8 mouse cellular contexts compared by ENCODE assay signal in the genomic region with DNA sequence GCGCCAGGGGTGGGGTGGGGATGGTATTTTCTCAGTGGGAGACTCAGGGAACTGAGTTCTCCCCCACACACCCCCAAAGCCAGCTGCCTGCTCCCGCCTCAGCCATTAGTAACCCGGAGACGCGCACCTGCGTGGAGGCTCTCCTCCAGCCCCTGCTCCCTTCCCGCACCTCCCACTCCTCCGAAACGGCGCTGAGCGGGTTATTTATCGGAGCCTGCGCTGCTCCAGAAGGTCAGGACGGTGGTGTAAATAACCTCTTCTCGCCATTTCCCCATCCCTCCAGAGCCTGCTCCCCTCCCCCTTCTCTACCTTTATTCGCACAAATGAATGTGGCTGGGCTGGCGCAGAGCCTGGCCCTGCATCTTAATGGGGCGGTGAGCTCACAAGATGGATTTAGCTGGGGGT. TPM values are rescaled to one million over a fixed set of nuclear protein-coding genes. Genes with fewer than 3 reads are reported as not detected.
DNase-seq lines count a peak whose midpoint lies in the region; ATAC-seq and TF ChIP-seq lines count a peak whose summit lies in the region.

No protein-coding gene starts in this region.

- DNase-seq in kidney, adult 2 months: peak; percentile 27
- DNase-seq in kidney, postnatal 14 days: no peak
- peak; percentile 98 for DNase-seq in brain, embryonic 14.5 days (ENCODE audit: low read depth)
- DNase-seq in forebrain, embryonic 11.5 days (ENCODE audit: low spot score): peak; percentile 85
- DNase-seq in left cerebral cortex, postnatal 25 days (ENCODE audit: low spot score in 2 of 2): peak; percentile 62 to 70
- peak; percentile 73 for DNase-seq in right cerebral cortex, adult 18-20 months
- no peak for DNase-seq in adrenal gland, adult 2 months

- H3K4me2 ChIP-seq in forebrain, embryonic 11.5 days (ENCODE audit: low read depth, low read length, severe bottlenecking): peak overlapping the region; percentile 56

- no peak for TF ChIP-seq POLR2A in kidney, adult 2 months (IDR thresholded peaks at IDR 0.05; ENCODE audit: low read depth, low read length)
- TF ChIP-seq POLR2A in brain, embryonic 14.5 days (IDR thresholded peaks at IDR 0.05; ENCODE audit: borderline replicate concordance, extremely low read depth, insufficient read depth, insufficient read length, poor library complexity, severe bottlenecking): peak; percentile 10; the same call in 1 of the 2 replicates

- no peak overlapping the region for H3K27ac ChIP-seq in kidney, adult 2 months (ENCODE audit: insufficient read depth, low read depth, low read length)
- peak overlapping the region; percentile 99 for H3K27ac ChIP-seq in forebrain, embryonic 11.5 days (ENCODE audit: low read depth, low read length)

- 57% methylated on average over 18 of the region's 18 CpGs for WGBS in kidney, adult 2 months
- WGBS in forebrain, embryonic 11.5 days: 1% methylated on average over 18 of the region's 18 CpGs

- no peaks in the 10 kb centered on the region for H3K27me3 ChIP-seq in kidney, adult 2 months (replicated peaks; ENCODE audit: control insufficient read depth, insufficient read depth, low read length)
- no peaks in the 10 kb centered on the region for H3K27me3 ChIP-seq in forebrain, embryonic 11.5 days (ENCODE audit: control insufficient read depth, insufficient read depth, low read length)

- TF ChIP-seq CTCF in kidney, adult 2 months (conservative IDR thresholded peaks at IDR 0.05; ENCODE audit: insufficient read depth, insufficient read length, low read depth, low read length): no peak
- TF ChIP-seq CTCF in brain, embryonic 14.5 days (IDR thresholded peaks at IDR 0.05; ENCODE audit: borderline replicate concordance, extremely low read depth, insufficient read depth, insufficient read length): no peak

- H3K4me1 ChIP-seq in kidney, adult 2 months (ENCODE audit: control insufficient read depth, insufficient read depth, low read length): peaks cover 13% of the 10 kb centered on the region
- peaks cover 71% of the 10 kb centered on the region for H3K4me1 ChIP-seq in forebrain, embryonic 11.5 days (replicated peaks; ENCODE audit: control insufficient read depth, insufficient read depth, low read length)

- H3K9ac ChIP-seq in forebrain, embryonic 11.5 days (ENCODE audit: low read length): peak overlapping the region; percentile 60

- peak; percentile 70 for ATAC-seq in forebrain, embryonic 11.5 days (replicated peaks; ENCODE audit: low FRiP score)
- ATAC-seq in megakaryocyte-erythroid progenitor cell, adult 5-6 weeks (replicated peaks; ENCODE audit: low FRiP score, low TSS enrichment, poor library complexity, severe bottlenecking): no peak

- H3K4me3 ChIP-seq in kidney, adult 2 months (ENCODE audit: insufficient read depth, low read depth, low read length): no peak overlapping the region
- peak overlapping the region; percentile 7 for H3K4me3 ChIP-seq in forebrain, embryonic 11.5 days (ENCODE audit: low read depth, low read length)

- no peaks in the 10 kb centered on the region for H3K36me3 ChIP-seq in kidney, adult 2 months (ENCODE audit: control insufficient read depth, insufficient read depth, low read length)
- no peaks in the 10 kb centered on the region for H3K36me3 ChIP-seq in forebrain, embryonic 11.5 days (ENCODE audit: control insufficient read depth, insufficient read depth, low read length)

- intact Hi-C loops in left cerebral cortex, postnatal 25 days (cut with DNase I): no loop called here

- no peaks in the 10 kb centered on the region for H3K9me3 ChIP-seq in forebrain, embryonic 11.5 days (ENCODE audit: control insufficient read depth, low read length)

RNA-seq across cellular contexts. Expression of a gene that starts 10.3 kb away (rescaled TPM):
- polyA plus RNA-seq in kidney, adult 2 months (2012; rRNA removed): 0.13 TPM in 1 of 2 replicates, not detected in the other
- 0.30 and 0.33 TPM in 2 replicates for polyA plus RNA-seq in brain, embryonic 14.5 days (2012; rRNA removed)
- polyA plus RNA-seq in forebrain, embryonic 11.5 days (2014; fragmentation: Nextera tagmentation; extraction: Ambion mirVana): not detected in 2 replicates
- under 1 TPM; 0.69 to 0.94 TPM for total RNA-seq in left cerebral cortex, postnatal 25 days (2021)
- total RNA-seq in adrenal gland, adult 2 months (2021): not detected
- polyA plus RNA-seq in adrenal gland, adult 2 months (2012; rRNA removed): 0.09 and 0.15 TPM in 2 replicates
- total RNA-seq in megakaryocyte-erythroid progenitor cell, adult 5-6 weeks (2014; fragmentation: Nextera tagmentation): 0.49 TPM in 1 of 2 replicates, not detected in the other
- 0.34 and 1.3 TPM in 2 replicates for total RNA-seq in megakaryocyte-erythroid progenitor cell, adult 5-6 weeks (2017)

RNA-seq across cellular contexts. Expression of a gene that starts 27.6 kb away (rescaled TPM):
- 138 TPM in 2 replicates for polyA plus RNA-seq in kidney, adult 2 months (2012; rRNA removed)
- polyA plus RNA-seq in brain, embryonic 14.5 days (2012; rRNA removed): 165 and 192 TPM in 2 replicates
- polyA plus RNA-seq in forebrain, embryonic 11.5 days (2014; fragmentation: Nextera tagmentation; extraction: Ambion mirVana): 265 TPM in 2 replicates
- total RNA-seq in left cerebral cortex, postnatal 25 days (2021): 100 to 1,000 TPM; 101 to 102 TPM
- total RNA-seq in adrenal gland, adult 2 months (2021): 100 to 1,000 TPM; 146 to 152 TPM
- 51.3 and 59.7 TPM in 2 replicates for polyA plus RNA-seq in adrenal gland, adult 2 months (2012; rRNA removed)
- 218 and 249 TPM in 2 replicates for total RNA-seq in megakaryocyte-erythroid progenitor cell, adult 5-6 weeks (2014; fragmentation: Nextera tagmentation)
- total RNA-seq in megakaryocyte-erythroid progenitor cell, adult 5-6 weeks (2017): 53.9 and 91.2 TPM in 2 replicates

RNA-seq across cellular contexts. Expression of a gene that starts 39.8 kb away (rescaled TPM):
- 5.2 and 6.1 TPM in 2 replicates for polyA plus RNA-seq in kidney, adult 2 months (2012; rRNA removed)
- 20.3 and 37.5 TPM in 2 replicates for polyA plus RNA-seq in brain, embryonic 14.5 days (2012; rRNA removed)
- polyA plus RNA-seq in forebrain, embryonic 11.5 days (2014; fragmentation: Nextera tagmentation; extraction: Ambion mirVana): 27.4 and 27.8 TPM in 2 replicates
- 10 to 100 TPM; 62.4 to 64.8 TPM for total RNA-seq in left cerebral cortex, postnatal 25 days (2021)
- 10 to 100 TPM; 10.1 to 18.3 TPM for total RNA-seq in adrenal gland, adult 2 months (2021)
- 16.7 and 17.1 TPM in 2 replicates for polyA plus RNA-seq in adrenal gland, adult 2 months (2012; rRNA removed)
- 23.4 and 28.7 TPM in 2 replicates for total RNA-seq in megakaryocyte-erythroid progenitor cell, adult 5-6 weeks (2014; fragmentation: Nextera tagmentation)
- total RNA-seq in megakaryocyte-erythroid progenitor cell, adult 5-6 weeks (2017): 1.7 and 2.1 TPM in 2 replicates

RNA-seq across cellular contexts. Expression of a gene that starts 41.9 kb away (rescaled TPM):
- polyA plus RNA-seq in kidney, adult 2 months (2012; rRNA removed): 0.58 and 1.0 TPM in 2 replicates
- 0.53 and 1.2 TPM in 2 replicates for polyA plus RNA-seq in brain, embryonic 14.5 days (2012; rRNA removed)
- 6.6 and 7.6 TPM in 2 replicates for polyA plus RNA-seq in forebrain, embryonic 11.5 days (2014; fragmentation: Nextera tagmentation; extraction: Ambion mirVana)
- not detected for total RNA-seq in left cerebral cortex, postnatal 25 days (2021)
- total RNA-seq in adrenal gland, adult 2 months (2021): under 1 TPM; 0.21 to 0.95 TPM
- polyA plus RNA-seq in adrenal gland, adult 2 months (2012; rRNA removed): 0.38 and 0.83 TPM in 2 replicates
- 145 and 147 TPM in 2 replicates for total RNA-seq in megakaryocyte-erythroid progenitor cell, adult 5-6 weeks (2014; fragmentation: Nextera tagmentation)
- 124 and 142 TPM in 2 replicates for total RNA-seq in megakaryocyte-erythroid progenitor cell, adult 5-6 weeks (2017)

RNA-seq across cellular contexts. Expression of a gene that starts 59.8 kb away (rescaled TPM):
- polyA plus RNA-seq in kidney, adult 2 months (2012; rRNA removed): 50.0 and 69.3 TPM in 2 replicates
- 976 and 1,085 TPM in 2 replicates for polyA plus RNA-seq in brain, embryonic 14.5 days (2012; rRNA removed)
- 1,395 and 1,473 TPM in 2 replicates for polyA plus RNA-seq in forebrain, embryonic 11.5 days (2014; fragmentation: Nextera tagmentation; extraction: Ambion mirVana)
- total RNA-seq in left cerebral cortex, postnatal 25 days (2021): 100 to 1,000 TPM; 218 to 219 TPM
- total RNA-seq in adrenal gland, adult 2 months (2021): 100 to 1,000 TPM; 140 to 208 TPM
- polyA plus RNA-seq in adrenal gland, adult 2 months (2012; rRNA removed): 8.1 TPM in 2 replicates
- total RNA-seq in megakaryocyte-erythroid progenitor cell, adult 5-6 weeks (2014; fragmentation: Nextera tagmentation): 845 and 937 TPM in 2 replicates
- 2,161 and 2,727 TPM in 2 replicates for total RNA-seq in megakaryocyte-erythroid progenitor cell, adult 5-6 weeks (2017)

Comparison
In these comparisons a context has a peak if more than half of its experiments do, and no peak if none do; other contexts are left out.
1. DNase-seq: peak in kidney, adult 2 months (single experiment), brain, embryonic 14.5 days (single experiment), forebrain, embryonic 11.5 days (single experiment), left cerebral cortex, postnatal 25 days (2 of 2) and right cerebral cortex, adult 18-20 months (single experiment); none in kidney, postnatal 14 days (single experiment) and adrenal gland, adult 2 months (single experiment).